Mouse (Mus musculus): ENCODE measurements at regions not wholly inside any gene's neighbourhood (a gene's known extent, or its start where the extent isn't known, plus 50 kb on each side); places are given as distances from the start of the nearest gene placed in this dataset.

DNA sequence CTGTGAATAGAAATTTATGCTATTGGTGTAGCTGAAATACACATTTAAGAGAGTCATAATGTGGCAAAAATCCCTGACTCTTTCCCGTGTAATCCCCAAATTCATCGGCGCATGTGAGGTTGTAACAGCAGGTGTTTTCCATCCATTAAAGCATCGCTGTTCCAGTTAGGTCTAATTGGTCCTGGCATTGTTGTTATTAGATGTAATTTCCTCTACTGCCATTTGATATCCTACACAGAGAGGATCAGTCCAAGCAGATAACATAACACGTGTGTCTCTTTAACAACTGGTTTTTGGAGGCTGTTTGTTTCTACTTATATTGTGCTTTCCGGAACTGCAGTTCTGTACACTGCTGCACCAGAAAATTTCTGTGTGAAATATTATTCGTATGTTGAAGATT, 101.8 kb downstream of the Vgll3 start:
- DNase-seq (ENCODE audit: low read depth, low spot score) = no peak

DNA sequence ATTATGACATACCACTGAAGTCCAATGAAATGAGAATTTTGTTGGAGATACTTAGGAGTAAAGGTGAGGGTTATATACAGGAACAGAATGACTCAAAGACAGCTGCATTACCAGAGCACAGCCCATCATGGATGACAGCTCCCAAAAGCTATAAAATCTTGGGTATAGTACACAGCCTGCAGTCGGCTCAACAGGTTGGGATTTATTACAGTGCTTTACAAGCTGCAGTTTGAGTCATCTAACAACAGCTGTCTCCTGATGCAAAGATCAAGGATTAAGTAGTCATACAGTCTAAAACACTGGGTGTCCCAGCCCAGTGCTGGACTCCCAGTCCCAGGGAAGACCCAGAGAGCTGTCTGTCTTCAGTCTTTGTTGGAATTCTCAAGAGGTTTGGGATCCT, 110.9 kb downstream of the Vgll3 start:
- DNase-seq (ENCODE audit: low read depth, low spot score) = no peak

DNA sequence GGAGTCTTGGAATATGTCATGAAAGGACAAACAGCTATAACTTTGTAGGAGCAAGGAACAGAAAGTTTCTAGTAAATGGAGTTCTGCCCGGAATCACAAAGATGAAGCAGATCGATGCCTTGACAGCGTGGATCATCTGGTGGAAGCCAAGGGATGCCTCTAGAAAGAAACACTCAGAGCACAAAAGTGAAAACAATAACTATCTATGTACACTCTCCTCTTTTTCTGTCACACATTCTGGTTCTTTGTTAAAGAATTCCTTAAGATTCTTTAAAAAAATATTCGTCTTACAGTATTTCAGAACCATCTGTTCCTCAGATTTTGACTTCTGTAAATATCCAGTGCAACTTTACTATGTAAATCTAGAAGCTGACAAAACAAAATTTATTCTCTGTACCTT, 148.8 kb downstream of the Vgll3 start:
- DNase-seq (ENCODE audit: low read depth, low spot score) = no peak

DNA sequence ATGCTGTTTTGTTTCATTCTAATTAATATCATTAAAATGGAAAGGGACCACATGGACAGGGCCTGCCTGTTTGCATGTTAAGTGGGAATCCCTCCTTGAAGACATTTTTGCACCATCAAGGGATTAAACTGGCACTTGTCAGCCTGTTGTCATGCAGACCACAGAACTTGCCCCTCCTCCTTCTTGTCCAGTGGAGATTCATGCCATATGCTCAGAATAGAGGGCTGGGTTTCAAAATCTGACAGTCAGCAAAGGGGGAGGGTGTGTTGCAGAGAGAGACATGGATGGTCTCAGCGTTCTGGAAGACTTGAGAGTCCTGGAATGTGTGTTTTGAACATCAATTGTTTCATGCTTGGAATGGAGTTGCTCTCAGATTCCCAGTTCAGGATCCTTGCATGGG, 149.2 kb downstream of the Vgll3 start:
- peak; percentile 39 for DNase-seq (ENCODE audit: low read depth, low spot score)

DNA sequence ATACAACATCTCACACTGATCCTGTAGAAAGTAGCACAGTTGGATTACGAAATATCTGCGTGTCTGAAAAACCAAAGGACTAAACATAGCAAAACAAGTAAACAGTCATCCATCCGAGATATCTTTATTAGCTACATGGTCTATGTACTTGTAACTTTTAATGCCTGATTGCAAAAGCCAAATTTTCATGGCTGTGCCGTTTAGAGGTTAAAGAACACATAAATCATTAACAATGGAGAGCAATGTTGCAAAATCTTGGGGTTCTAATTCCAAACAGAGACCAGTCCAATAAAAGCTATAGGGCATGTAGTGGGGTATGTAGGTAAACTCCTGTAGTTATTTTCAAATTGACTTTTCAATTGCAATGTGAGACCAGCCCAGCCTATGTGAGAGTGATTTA, 162.0 kb downstream of the Vgll3 start:
- no peak for DNase-seq (ENCODE audit: low read depth, low spot score)

DNA sequence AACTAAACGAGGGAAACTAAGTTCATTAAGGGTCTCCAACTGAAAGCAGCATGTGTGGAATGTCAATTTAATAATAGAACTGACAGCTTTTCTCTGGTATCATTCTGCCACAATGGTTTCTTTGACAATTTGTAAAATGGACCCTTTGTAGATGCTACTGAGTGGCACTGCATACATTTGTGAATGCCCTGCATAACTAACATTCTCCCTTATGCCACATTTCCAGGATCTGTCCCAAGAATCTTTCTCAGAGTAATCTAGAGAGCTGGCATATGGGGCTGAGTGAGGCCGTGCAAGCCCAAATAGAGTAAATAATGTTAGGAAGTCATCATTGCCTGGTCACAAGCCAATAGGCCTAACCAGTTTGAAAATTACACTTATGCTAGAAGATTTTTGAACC, 172.1 kb downstream of the Vgll3 start:
- DNase-seq (ENCODE audit: low read depth, low spot score) = no peak

DNA sequence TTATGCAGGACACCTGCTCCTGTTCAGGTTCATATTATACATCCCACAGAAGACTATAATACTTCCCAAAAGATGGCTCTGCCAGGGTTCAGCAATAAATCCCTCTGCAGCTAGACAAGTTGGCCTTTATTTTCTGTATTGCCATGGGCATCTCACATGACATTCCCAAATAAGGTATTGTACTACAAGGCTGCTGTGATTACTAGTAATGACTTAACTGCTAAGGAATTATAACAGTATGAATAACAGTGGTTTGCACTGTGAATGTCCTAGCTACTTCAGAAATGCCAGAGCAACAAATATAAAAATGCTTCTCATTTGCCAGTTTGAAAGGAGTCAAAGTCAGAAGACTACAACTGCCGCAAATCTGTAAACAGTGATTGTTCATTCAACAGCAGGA, 184.3 kb downstream of the Vgll3 start:
- DNase-seq (ENCODE audit: low read depth, low spot score) = no peak

DNA sequence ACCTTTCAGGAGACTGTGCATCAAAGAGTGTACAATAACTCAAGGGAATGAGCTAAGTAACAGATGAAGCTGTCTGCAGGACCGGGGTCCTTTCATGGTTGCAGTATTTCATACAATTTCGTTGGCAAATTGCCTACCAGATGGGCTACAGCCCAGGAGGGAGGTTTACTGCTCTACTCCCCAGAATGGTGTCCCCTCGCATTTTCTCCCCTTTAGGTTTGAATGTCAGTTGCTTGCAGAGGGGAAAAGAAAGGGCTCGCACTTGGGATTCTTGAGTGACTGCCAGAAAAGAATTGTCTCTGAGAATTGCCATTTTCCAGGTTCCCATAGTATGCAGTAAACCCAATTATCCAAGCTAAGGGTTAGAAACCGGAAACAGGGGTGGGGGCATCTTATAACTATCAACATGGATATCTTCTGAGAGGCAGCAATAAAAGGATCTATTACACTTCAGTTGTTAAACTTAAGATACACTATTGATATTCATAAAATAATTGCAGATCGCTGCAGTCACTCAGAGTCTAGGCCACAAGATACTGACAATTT, 185.7 kb downstream of the Vgll3 start:
- no peak for DNase-seq (ENCODE audit: low read depth, low spot score)

DNA sequence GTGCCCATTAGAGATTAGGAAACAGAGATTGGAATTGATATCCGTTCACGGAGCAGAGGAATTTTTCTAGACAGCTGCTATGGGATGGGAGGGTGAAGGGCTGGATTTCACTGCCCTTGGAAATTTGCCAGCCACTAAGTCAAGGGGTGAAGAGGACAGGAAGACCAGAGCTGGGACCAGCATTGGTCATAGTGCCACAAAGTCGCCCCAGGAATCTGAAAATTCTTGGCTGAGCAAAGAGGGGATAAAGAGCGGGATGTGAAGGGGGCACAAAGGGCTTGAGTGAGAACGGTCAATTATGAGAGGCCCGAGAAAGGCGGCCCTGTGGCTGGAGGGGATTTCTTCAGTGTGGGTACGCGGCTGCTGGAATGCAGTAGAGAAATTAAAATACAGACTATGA, 189.6 kb downstream of the Vgll3 start:
- no peak for DNase-seq (ENCODE audit: low read depth, low spot score)

DNA sequence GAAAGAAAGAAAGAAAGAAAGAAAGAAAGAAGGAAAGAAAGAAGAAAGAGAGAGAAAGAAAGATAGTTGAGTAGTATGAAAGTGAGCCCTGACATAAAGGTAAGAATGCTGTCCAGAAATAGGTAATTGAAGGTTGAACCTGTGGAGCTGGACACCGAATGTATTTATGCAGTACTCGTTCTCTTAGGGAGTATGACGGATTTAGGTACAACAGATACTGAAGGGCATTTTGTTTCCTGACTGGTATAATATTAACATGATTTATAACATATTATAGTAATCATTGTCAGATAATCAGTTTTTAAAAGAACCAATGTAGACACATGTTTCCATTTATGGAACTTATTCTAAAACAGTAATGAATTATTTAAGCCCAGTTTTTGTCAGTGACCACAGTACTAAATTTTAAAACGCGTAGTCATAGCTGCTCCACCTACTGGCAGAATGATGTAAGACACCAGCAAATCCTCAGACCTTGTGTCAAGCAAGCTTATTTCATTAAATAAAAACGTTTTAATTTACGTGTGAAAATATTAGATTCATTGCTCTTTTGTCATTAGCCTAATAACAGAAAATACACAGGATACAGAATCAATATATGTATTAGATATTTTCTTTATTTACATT, 191.0 kb downstream of the Vgll3 start:
- peak; percentile 45 for DNase-seq (ENCODE audit: low read depth, low spot score)

DNA sequence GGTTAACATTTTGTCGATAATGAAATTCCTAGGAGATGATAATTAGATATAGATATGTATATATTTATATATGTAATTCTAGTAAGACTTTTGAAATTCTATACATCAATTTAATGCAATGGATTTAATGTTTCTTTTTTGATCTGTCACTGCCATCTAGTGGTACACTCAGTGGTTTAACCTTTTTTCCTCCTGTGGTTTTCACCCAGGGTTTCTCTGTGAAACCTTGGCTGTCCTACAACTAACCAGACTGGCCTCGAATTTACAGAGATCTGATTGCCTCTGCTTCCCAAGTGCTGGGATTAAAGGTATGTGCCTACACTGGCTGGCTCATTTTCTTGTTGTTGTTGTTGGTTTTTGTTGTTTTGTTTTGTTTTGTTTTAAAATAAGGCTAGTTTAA, 198.6 kb downstream of the Vgll3 start:
- DNase-seq (ENCODE audit: low read depth, low spot score) = peak; percentile 34

DNA sequence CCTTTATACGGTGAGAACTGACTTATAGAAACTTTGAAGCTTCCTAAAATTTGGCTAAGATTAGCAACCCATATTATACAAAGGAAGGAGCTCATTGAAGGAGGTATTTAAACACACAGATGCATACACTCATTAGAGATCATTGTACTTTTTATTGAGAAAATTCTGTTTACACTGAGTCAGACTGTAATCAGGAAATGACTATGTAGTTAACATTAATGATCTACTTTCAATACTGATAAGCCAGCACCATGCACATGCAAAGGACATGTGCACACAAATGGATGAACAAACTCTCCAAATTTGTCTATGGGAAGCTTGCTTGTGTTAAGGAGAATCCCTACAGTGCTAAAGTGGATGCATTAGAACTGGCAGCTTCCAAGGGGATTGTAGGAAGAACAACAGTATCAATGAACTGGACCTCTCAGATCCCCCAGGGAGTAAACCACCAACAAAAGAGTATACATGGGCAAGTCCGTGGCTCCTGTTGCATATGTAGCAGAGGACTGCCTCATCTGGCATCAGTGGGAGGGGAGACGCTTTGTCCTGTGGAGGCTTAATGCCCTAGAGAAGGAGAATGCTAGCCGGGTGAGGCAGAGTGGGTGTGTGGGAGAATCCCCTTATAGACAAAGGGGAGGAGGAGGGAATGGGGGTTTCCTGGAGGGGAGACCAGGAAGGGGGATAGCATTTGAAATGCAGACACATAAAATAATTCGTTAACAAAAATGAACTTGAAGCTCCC, 200.0 kb downstream of the Vgll3 start:
- no peak for DNase-seq (ENCODE audit: low read depth, low spot score)

DNA sequence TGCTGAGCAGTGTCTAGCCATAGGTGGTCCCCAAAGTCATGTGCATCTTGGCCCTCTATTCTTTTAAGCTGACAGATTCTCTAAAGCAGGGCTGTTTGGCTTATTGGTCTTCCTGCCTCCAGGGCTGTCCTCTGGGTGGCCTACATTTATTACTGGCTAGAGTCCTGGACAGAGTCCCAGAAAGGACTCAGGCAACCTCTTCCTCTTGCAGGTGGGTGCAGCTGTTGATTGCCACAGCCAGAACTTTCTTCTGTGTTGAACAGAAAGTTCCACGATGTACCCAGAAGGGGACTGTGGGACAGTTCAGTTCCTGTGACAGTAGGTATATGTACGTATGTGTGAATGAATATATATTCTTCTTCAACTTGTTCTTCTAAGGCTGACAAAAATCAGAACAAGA, 202.0 kb downstream of the Vgll3 start:
- no peak for DNase-seq (ENCODE audit: low read depth, low spot score)

DNA sequence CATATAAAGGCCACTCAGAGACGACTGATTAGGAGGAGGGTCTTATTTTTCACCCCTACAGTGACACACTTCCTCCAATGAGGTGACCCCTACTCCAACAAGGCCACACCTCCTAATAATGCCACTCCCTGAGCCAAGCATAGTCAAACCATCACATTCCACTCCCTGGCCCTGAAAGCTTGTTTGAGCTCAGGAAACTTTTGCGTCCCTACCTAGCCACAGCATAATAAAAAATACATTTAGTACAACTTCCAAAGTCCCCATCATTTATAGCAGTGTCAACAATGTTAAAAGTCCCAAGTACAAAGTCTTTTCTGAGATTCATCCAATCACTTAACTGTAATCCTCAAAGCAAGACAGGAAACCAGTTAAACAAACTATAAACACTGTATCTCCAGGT, 208.3 kb downstream of the Vgll3 start:
- DNase-seq (ENCODE audit: low read depth, low spot score) = no peak

Measured in ES-CJ7 (cell line).